Mouse (Mus musculus) myocyte (in vitro differentiated cells): ENCODE measurements around the gene Sema5a. TPM values are rescaled to one million over a fixed set of nuclear protein-coding genes. Genes with fewer than 3 reads are reported as not detected.
"Not testable (repeated sequence)": the region's sequence is repeated elsewhere in the genome, so short reads cannot be mapped to it uniquely, and the experiment has no call there.

Source experiments
- H3K27me3 ChIP-seq: one replicate; pipeline ENCODE4 v1.6.1; 2011; ENCODE audit not compliant: control insufficient read depth, insufficient read depth, insufficient read length
- H3K36me3 ChIP-seq: one replicate; pipeline ENCODE4 v1.6.1; 2011; ENCODE audit not compliant: control insufficient read depth, insufficient read depth
- H3K4me2 ChIP-seq: one replicate; pipeline ENCODE4 v1.6.1; 2011; ENCODE audit warnings: low read depth, control low read depth
- H3K4me3 ChIP-seq: one replicate; pipeline ENCODE4 v1.5.1; 2011; ENCODE audit warnings: mild to moderate bottlenecking, control low read depth, moderate library complexity
- H3K79me2 ChIP-seq: one replicate; pipeline ENCODE4 v1.6.1; 2011; ENCODE audit not compliant: control insufficient read depth, insufficient read depth
- H3ac ChIP-seq: one replicate; pipeline ENCODE4 v1.6.1; 2011; ENCODE audit not compliant: control insufficient read depth, insufficient read length
- CEBPB ChIP-seq: IDR thresholded peaks from 2 replicates; pipeline ENCODE4 v1.6.1; 2011; ENCODE audit warnings: mild to moderate bottlenecking, moderate library complexity; ENCODE audit not compliant: poor library complexity, insufficient read depth, severe bottlenecking
- E2F4 ChIP-seq: IDR thresholded peaks from one replicate; pipeline ENCODE4 v1.6.1; 2011; ENCODE audit warnings: mild to moderate bottlenecking, control low read depth, moderate library complexity; ENCODE audit not compliant: insufficient read depth
- MAX ChIP-seq: IDR thresholded peaks from one replicate; pipeline ENCODE4 v1.6.1; 2011; ENCODE audit warnings: low read depth, mild to moderate bottlenecking, control low read depth
- MYOD1 ChIP-seq, 3 experiments: IDR thresholded peaks; one replicate each; pipeline ENCODE4 v1.6.1; 2011; ENCODE audit warnings: control low read depth in 2 of 3, low read depth in 2 of 3, mild to moderate bottlenecking in 2 of 3, moderate library complexity in 1 of 3; ENCODE audit not compliant: insufficient read length in 2 of 3, control insufficient read depth in 1 of 3
- MYOG ChIP-seq, 3 experiments: IDR thresholded peaks; one replicate each; pipeline ENCODE4 v1.6.1; 2011; ENCODE audit warnings: control low read depth in 2 of 3, low read depth in 2 of 3, mild to moderate bottlenecking in 2 of 3; ENCODE audit not compliant: insufficient read length in 2 of 3, control insufficient read depth in 1 of 3, insufficient read depth in 1 of 3
- POLR2A ChIP-seq: IDR thresholded peaks from one replicate; pipeline ENCODE4 v1.6.1; 2011; ENCODE audit warnings: low read depth, mild to moderate bottlenecking, control low read depth, moderate library complexity; ENCODE audit not compliant: insufficient read length
- POLR2AphosphoS2 ChIP-seq: IDR thresholded peaks from one replicate; pipeline ENCODE4 v1.6.1; 2011; ENCODE audit warnings: low read depth, control low read depth; ENCODE audit not compliant: insufficient read length
- REST ChIP-seq: IDR thresholded peaks from one replicate; pipeline ENCODE4 v1.6.1; 2011; ENCODE audit warnings: mild to moderate bottlenecking, control low read depth, moderate library complexity; ENCODE audit not compliant: insufficient read depth, insufficient read length
- SRF ChIP-seq: IDR thresholded peaks from one replicate; pipeline ENCODE4 v1.6.1; 2011; ENCODE audit warnings: low read depth; ENCODE audit not compliant: control insufficient read depth, insufficient read length
- TCF12 ChIP-seq: IDR thresholded peaks from one replicate; pipeline ENCODE4 v1.6.1; 2011; ENCODE audit warnings: mild to moderate bottlenecking, control low read depth; ENCODE audit not compliant: poor library complexity, insufficient read depth, severe bottlenecking
- TCF3 ChIP-seq: IDR thresholded peaks from one replicate; pipeline ENCODE4 v1.6.1; 2011; ENCODE audit warnings: low read depth, control low read depth; ENCODE audit not compliant: insufficient read length
- USF1 ChIP-seq: IDR thresholded peaks from one replicate; pipeline ENCODE4 v1.6.1; 2011; ENCODE audit warnings: low read depth, mild to moderate bottlenecking, control low read depth, moderate library complexity
- polyA plus RNA-seq: library from polyadenylated mRNA; unstranded; fragments of >200 nt; fragmentation: generic; extraction: Trizol; gene quantifications from one replicate; pipeline ENCODE4 v1.2.1, GENCODE M21; 2012; ENCODE audit warnings: missing spikeins

Gene Sema5a
- polyA plus RNA-seq = 7.1 TPM

DNA sequence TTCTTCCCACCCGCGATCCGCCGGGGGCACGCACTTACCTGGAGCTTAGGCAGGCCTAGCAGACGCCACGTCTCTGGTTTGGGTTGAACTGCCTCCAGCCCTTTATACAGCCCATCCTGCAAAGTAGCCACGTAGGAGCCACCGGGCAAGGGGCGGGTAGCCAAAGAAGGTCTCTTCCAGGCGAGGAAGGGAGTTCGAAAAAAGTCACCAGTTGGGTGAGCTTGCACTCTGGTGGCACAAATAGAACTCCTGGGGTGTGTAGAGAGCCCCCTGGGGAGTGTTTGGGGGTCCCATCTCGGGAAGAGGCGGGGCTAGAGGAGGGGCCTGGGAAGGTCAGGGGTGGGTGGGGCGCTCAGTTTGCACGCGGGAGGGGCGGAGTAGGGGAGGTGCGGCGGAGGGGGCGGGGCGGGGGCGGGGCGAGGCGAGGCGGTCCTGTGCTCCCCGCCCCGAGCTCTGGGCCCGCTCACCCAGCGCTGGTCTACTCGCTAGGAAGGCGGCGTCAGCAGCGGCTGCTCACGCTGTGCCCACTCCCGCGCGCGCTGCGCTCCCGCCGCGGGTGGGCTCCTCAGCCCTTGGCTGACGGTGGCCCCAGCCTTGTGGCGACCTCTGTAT, at the start of gene Sema5a:
Sema5a (plus strand) TSS at position 467 of the 612 bp plus-strand sequence.
- peak within 1 kb of the TSS; percentile 67 for H3K4me3 ChIP-seq
- peak within 1 kb of the TSS; percentile 10 for H3ac ChIP-seq
- no peak for TF ChIP-seq TCF12
- TF ChIP-seq TCF3 = no peak
- no peak for TF ChIP-seq REST
- no peak for TF ChIP-seq USF1
- TF ChIP-seq MYOD1 (IDR thresholded peaks at IDR 0.05; ENCODE audit: control insufficient read depth in 1 of 3, insufficient read length in 2 of 3, low read depth in 2 of 3) = peak in 1 of 3 experiments; percentile 5
- TF ChIP-seq POLR2A = peak; percentile 91
- TF ChIP-seq POLR2AphosphoS2 = peak; percentile 79
- no peak for TF ChIP-seq MAX
- TF ChIP-seq E2F4 = no peak
- peak in 1 of 3 experiments; percentile 4 for TF ChIP-seq MYOG (IDR thresholded peaks at IDR 0.05; ENCODE audit: control insufficient read depth in 1 of 3, insufficient read depth in 1 of 3, insufficient read length in 2 of 3, low read depth in 2 of 3)
- TF ChIP-seq SRF = no peak
- no peak for TF ChIP-seq CEBPB

DNA sequence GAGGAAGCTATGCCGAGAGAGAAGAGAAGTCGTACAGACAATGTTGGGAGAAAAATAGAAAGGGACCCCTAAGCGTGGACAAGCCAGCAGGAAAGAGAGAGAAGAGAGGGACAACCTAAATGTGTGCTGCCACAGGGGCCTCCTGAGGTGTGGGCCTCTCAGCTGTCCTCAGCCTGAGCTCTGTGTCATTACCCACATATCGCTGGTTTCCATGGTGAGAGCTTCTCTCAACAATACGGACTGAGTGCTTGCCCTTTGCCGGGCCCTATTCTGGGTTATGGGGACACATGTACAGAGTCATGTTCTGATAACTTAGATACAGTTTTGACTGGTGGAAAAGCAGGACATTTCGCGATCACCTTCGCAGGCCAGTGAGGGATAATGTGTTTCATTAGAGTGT, 46.5 kb upstream of the Sema5a start:
- Histone ChIP-seq H3ac (no peak overlapping the region), H3K79me2 (no peaks in the 10 kb centered on the region), H3K4me3 (no peak overlapping the region), H3K36me3 (no peaks in the 10 kb centered on the region), H3K27me3 (no peaks in the 10 kb centered on the region), H3K4me2 (no peak overlapping the region)
- no peak for TF ChIP-seq E2F4
- TF ChIP-seq MAX = no peak
- TF ChIP-seq MYOG (IDR thresholded peaks at IDR 0.05; ENCODE audit: control insufficient read depth in 1 of 3, insufficient read depth in 1 of 3, insufficient read length in 2 of 3, low read depth in 2 of 3) = no peak
- TF ChIP-seq TCF3 = no peak
- TF ChIP-seq POLR2A = no peak
- TF ChIP-seq MYOD1 (IDR thresholded peaks at IDR 0.05; ENCODE audit: control insufficient read depth in 1 of 3, insufficient read length in 2 of 3, low read depth in 2 of 3) = no peak
- TF ChIP-seq SRF = no peak
- no peak for TF ChIP-seq POLR2AphosphoS2
- no peak for TF ChIP-seq USF1
- no peak for TF ChIP-seq TCF12
- TF ChIP-seq REST = no peak
- TF ChIP-seq CEBPB = no peak

More for the DNA sequence above, at the start of gene Sema5a:
- Histone ChIP-seq H3K79me2 (peaks cover 15% of the 10 kb centered on the region), H3K4me2 (peak within 1 kb of the TSS; percentile 98), H3K27me3 (no peaks in the 10 kb centered on the region), H3K36me3 (no peaks in the 10 kb centered on the region)

DNA sequence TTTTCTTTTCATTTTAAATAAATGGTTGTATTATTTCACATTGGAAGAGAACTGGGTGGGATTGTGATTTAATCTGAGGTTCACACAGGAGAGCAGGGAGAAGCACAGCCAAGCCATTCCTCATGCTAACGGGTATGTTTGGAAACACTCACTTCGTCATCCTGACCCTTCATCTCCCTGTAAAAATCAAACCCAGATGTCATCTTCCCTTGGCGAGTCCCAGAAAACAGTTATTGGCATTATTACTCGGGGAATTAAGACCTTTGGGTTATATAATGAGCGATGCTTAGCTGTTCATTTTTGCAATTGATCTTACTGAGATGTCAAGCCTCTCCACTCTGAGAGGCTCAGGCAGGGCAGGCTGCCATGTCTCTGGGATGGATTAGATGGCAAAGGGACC, 46.0 kb upstream of the Sema5a start:
- H3K27me3 ChIP-seq = no peaks in the 10 kb centered on the region
- no peak overlapping the region for H3K4me2 ChIP-seq
- no peaks in the 10 kb centered on the region for H3K36me3 ChIP-seq
- no peak overlapping the region for H3ac ChIP-seq
- TF ChIP-seq TCF3 = no peak
- TF ChIP-seq E2F4 = no peak
- no peaks in the 10 kb centered on the region for H3K79me2 ChIP-seq
- no peak overlapping the region for H3K4me3 ChIP-seq

DNA sequence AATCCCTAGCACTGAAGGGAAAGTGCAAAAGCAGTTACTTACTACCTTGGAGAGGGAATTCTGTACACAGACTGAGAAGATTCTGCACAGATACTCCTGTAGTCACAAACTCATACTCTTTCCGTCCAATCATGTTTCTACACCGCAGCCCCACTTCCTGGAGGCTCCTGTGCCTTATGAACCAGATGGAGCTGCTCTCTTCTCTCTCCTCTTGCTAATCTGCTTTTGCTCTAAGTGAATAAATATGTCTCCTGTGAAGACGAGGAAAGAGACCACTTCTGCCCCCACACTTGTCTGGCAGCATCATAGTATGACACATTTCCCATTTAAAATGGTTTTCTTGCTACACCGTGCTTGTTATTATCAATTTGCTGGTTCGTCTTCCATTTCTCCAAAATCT, 41.4 kb upstream of the Sema5a start:
- H3K79me2 ChIP-seq = no peaks in the 10 kb centered on the region
- no peak overlapping the region for H3ac ChIP-seq
- no peak overlapping the region for H3K4me2 ChIP-seq
- no peak overlapping the region for H3K4me3 ChIP-seq
- no peaks in the 10 kb centered on the region for H3K27me3 ChIP-seq
- no peaks in the 10 kb centered on the region for H3K36me3 ChIP-seq
- TF ChIP-seq MYOD1 (IDR thresholded peaks at IDR 0.05; ENCODE audit: control insufficient read depth in 1 of 3, insufficient read length in 2 of 3, low read depth in 2 of 3) = no peak
- TF ChIP-seq POLR2A = no peak
- TF ChIP-seq E2F4 = no peak
- TF ChIP-seq MYOG (IDR thresholded peaks at IDR 0.05; ENCODE audit: control insufficient read depth in 1 of 3, insufficient read depth in 1 of 3, insufficient read length in 2 of 3, low read depth in 2 of 3) = no peak
- TF ChIP-seq TCF12 = no peak
- TF ChIP-seq REST = no peak
- no peak for TF ChIP-seq CEBPB
- no peak for TF ChIP-seq MAX
- TF ChIP-seq SRF = no peak
- TF ChIP-seq USF1 = no peak
- no peak for TF ChIP-seq POLR2AphosphoS2
- TF ChIP-seq TCF3 = no peak

DNA sequence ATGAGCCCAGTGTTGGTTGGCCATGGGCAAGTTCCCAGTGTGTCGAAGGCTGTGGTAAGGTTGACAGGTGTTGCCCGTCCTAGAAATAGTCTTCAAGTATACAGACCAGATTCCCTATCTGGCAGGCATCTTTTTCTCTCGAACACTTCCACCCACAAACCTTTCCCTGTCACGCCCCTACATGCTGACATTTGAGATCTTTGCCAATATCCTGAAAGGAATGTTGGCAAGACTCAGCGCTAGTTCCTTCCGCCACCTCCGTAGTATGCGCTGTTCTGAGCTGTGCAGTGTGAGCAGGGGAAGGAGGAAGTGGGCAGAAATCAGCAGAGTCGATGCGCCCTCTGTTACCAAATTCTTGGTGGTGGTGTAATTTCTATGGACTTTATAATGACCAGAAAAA, 39.7 kb upstream of the Sema5a start:
- Histone ChIP-seq H3K79me2 (no peaks in the 10 kb centered on the region), H3K4me2 (no peak overlapping the region), H3K4me3 (no peak overlapping the region), H3ac (no peak overlapping the region), H3K27me3 (no peaks in the 10 kb centered on the region), H3K36me3 (no peaks in the 10 kb centered on the region)
- TF ChIP-seq MYOG (IDR thresholded peaks at IDR 0.05; ENCODE audit: control insufficient read depth in 1 of 3, insufficient read depth in 1 of 3, insufficient read length in 2 of 3, low read depth in 2 of 3) (no peak), USF1 (no peak), SRF (no peak), POLR2A (no peak), TCF3 (no peak), MYOD1 (IDR thresholded peaks at IDR 0.05; ENCODE audit: control insufficient read depth in 1 of 3, insufficient read length in 2 of 3, low read depth in 2 of 3) (peak in 1 of 3 experiments; percentile 75)

DNA sequence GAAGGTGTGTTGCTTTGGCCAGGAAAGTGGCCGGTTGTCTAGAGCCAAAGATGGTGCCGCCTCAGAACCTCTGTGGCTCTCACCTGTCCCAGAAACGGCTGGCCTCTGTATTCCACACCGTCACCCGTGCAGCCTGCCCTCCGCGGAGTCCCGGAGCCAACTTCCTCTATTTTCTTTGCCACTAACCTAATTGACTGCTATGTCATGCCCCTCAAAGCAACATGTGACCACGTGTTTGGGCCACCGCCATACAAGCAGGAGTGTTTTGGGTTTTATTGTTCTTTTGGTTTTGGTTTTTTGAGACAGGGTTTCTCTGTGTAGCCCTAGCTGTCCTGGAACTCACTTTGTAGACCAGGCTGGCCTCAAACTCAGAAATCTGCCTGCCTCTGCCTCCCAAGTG, 29.9 kb upstream of the Sema5a start:
- not testable (repeated sequence) for H3K36me3 ChIP-seq, H3K79me2 ChIP-seq, H3K4me2 ChIP-seq, H3K27me3 ChIP-seq, H3K4me3 ChIP-seq, H3ac ChIP-seq
